Mouse (Mus musculus) spleen, postnatal 4 days (tissue): Measurements from ENCODE around the gene Cd200.
"Not testable (repeated sequence)": the region's sequence is repeated elsewhere in the genome, so short reads cannot be mapped to it uniquely, and the experiment has no call there.

Experiments
- DNase-seq, 2 experiments: peaks; one replicate each; pipeline ENCODE4 v3.0.0; 2022; ENCODE audit warnings: low spot score in 2 of 2

The Cd200 gene

GRCm38 (mm10) chr16:45377332-45377731 lies 31.5 kb downstream of the Cd200 start:
- no peak for DNase-seq

GRCm38 (mm10) chr16:45376812-45377211 lies 32.0 kb downstream of the Cd200 start:
- no peak for DNase-seq

GRCm38 (mm10) chr16:45376294-45376693 lies 32.6 kb downstream of the Cd200 start:
- DNase-seq = no peak

GRCm38 (mm10) chr16:45375506-45376225 lies 33.2 kb downstream of the Cd200 start:
- DNase-seq = no peak

- no peak for DNase-seq
Measured at GRCm38 (mm10) chr16:45374074-45374473, 34.8 kb downstream of the Cd200 start.

- DNase-seq = no peak
Measured at GRCm38 (mm10) chr16:45371076-45371475, 37.8 kb downstream of the Cd200 start.

GRCm38 (mm10) chr16:45369285-45369965 lies 39.4 kb downstream of the Cd200 start:
- DNase-seq = no peak

- no peak for DNase-seq
Measured at GRCm38 (mm10) chr16:45366111-45366510, 42.7 kb downstream of the Cd200 start.

- no peak for DNase-seq
Measured at GRCm38 (mm10) chr16:45365353-45365752, 43.5 kb downstream of the Cd200 start.

GRCm38 (mm10) chr16:45364627-45365026 lies 44.2 kb downstream of the Cd200 start:
- no peak for DNase-seq

GRCm38 (mm10) chr16:45363480-45364045 lies 45.3 kb downstream of the Cd200 start:
- no peak for DNase-seq

GRCm38 (mm10) chr16:45361450-45361849 lies 47.4 kb downstream of the Cd200 start:
- no peak for DNase-seq

- DNase-seq = not testable (repeated sequence)
Measured at GRCm38 (mm10) chr16:45358441-45358840, 50.4 kb downstream of the Cd200 start.

GRCm38 (mm10) chr16:45357134-45357533 lies 51.7 kb downstream of the Cd200 start:
- DNase-seq = no peak

- peak in 1 of 2 experiments; percentile 63 for DNase-seq
Measured at GRCm38 (mm10) chr16:45352875-45353274, 56.0 kb downstream of the Cd200 start.

- no peak for DNase-seq
Measured at GRCm38 (mm10) chr16:45350767-45351166, 58.1 kb downstream of the Cd200 start.

GRCm38 (mm10) chr16:45349523-45350298 lies 59.1 kb downstream of the Cd200 start:
- no peak for DNase-seq

GRCm38 (mm10) chr16:45348238-45348637 lies 60.6 kb downstream of the Cd200 start:
- DNase-seq = not testable (repeated sequence)

GRCm38 (mm10) chr16:45346930-45347387 lies 61.9 kb downstream of the Cd200 start:
- no peak for DNase-seq

- DNase-seq = no peak
Measured at GRCm38 (mm10) chr16:45346367-45346766, 62.5 kb downstream of the Cd200 start.

- DNase-seq = no peak
Measured at GRCm38 (mm10) chr16:45344879-45345278, 64.0 kb downstream of the Cd200 start.

- DNase-seq = no peak
Measured at GRCm38 (mm10) chr16:45336478-45336877, 72.4 kb downstream of the Cd200 start.
